Mouse (Mus musculus): ENCODE data around the gene Cript. TPM values are rescaled to one million over a fixed set of nuclear protein-coding genes. Genes with fewer than 3 reads are reported as not detected.

Cript gene
- polyA plus RNA-seq, 1 experiment from 2014 or later: 64.4 TPM

DNA sequence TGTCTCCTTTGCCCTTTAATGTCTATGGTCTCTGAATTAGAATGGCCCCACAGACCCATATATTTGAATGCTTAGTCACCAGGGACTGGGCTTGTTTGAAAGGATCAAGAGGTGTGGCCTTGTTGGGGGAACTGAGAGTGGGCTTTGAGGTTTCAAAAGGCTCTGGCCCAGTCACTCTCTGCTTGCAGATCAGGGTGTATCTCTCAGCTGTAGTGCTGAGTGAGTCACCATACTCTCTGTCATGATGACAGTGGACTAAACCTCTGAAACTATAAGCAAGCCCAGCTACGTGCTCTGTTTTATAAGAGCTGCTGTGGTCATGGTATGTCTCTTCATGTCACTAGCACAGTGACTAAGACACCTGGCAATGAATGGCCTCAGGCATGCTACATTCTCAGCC is 27.1 kb downstream of the Cript start:
- 76% methylated on average over 1 of the region's 1 CpGs for WGBS (ENCODE audit: insufficient replicate concordance)

DNA sequence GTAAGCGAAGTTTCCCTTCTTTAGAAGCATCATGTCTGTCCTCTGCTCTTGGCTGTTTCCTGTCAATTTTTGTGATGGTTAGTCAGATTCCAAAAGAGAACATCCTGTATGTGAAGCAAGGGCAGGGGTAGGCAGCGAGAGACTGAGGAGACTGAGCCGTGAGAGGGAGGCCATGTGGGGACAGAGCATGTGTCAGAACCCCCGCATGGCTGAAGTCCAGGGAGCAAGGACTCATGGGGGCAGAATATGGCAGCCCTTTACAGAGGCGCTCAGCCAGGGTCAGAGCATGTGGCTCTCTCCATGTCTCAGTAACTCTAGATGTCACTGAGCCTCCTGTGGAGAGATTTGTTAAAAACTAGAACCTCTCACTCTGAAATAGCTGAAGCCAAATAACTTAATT is 28.6 kb downstream of the Cript start:
- Histone ChIP-seq H3K9me3 (ENCODE audit: low read length) (no peaks in the 10 kb centered on the region), H3K36me3 (replicated peaks; ENCODE audit: insufficient read depth, low read length) (no peaks in the 10 kb centered on the region), H3K4me3 (ENCODE audit: low read depth, low read length) (no peak overlapping the region), H3K4me2 (ENCODE audit: low read depth, low read length) (no peak overlapping the region), H3K9ac (replicated peaks) (no peak overlapping the region), H3K27me3 (ENCODE audit: insufficient read depth, low read length) (no peaks in the 10 kb centered on the region), H3K27ac (ENCODE audit: low read depth) (no peak overlapping the region), H3K4me1 (ENCODE audit: insufficient read depth) (no peaks in the 10 kb centered on the region)
- TF ChIP-seq EP300 (IDR thresholded peaks at IDR 0.05; ENCODE audit: low read depth) (no peak), CTCF (IDR thresholded peaks at IDR 0.05; ENCODE audit: low read depth) (no peak)
- WGBS (ENCODE audit: insufficient replicate concordance): 70% methylated on average over 5 of the region's 5 CpGs
- DNase-seq (no peak), ATAC-seq (no peak)

More for the DNA sequence above, 27.1 kb downstream of the Cript start:
- Histone ChIP-seq H3K27me3 (ENCODE audit: insufficient read depth, low read length) (no peaks in the 10 kb centered on the region), H3K27ac (ENCODE audit: low read depth) (no peak overlapping the region), H3K9me3 (ENCODE audit: low read length) (no peaks in the 10 kb centered on the region), H3K4me1 (ENCODE audit: insufficient read depth) (no peaks in the 10 kb centered on the region), H3K9ac (replicated peaks) (no peak overlapping the region), H3K4me2 (ENCODE audit: low read depth, low read length) (no peak overlapping the region), H3K4me3 (ENCODE audit: low read depth, low read length) (no peak overlapping the region), H3K36me3 (replicated peaks; ENCODE audit: insufficient read depth, low read length) (no peaks in the 10 kb centered on the region)
- no peak for TF ChIP-seq CTCF (IDR thresholded peaks at IDR 0.05; ENCODE audit: low read depth)
- no peak for TF ChIP-seq EP300 (IDR thresholded peaks at IDR 0.05; ENCODE audit: low read depth)
- DNase-seq (no peak), ATAC-seq (no peak)

DNA sequence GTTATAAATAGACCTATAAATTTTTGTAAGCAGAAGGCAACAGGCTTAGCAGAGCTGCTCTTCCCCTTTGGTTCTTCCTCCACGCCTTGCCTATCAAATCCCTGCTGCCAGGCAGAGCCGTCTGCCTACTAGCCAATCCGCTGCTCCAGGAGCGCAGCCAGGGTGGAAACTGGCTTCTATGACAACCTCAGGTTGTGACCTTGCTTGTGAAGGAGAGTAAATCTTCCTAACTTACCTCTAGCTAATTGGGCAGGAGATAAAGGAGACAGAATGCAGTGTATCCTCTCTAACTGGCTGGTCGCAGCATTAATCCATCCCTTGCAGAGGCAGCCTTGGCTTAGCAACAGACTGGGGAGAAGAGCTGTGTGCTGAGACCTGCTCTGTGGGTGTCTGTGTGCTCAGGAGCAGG is 29.7 kb downstream of the Cript start:
- Histone ChIP-seq H3K9ac (replicated peaks) (no peak overlapping the region), H3K9me3 (ENCODE audit: low read length) (no peaks in the 10 kb centered on the region), H3K4me2 (ENCODE audit: low read depth, low read length) (0 out of 2 replicates have a peak overlapping the region, but pooled peaks have one; percentile 6), H3K36me3 (replicated peaks; ENCODE audit: insufficient read depth, low read length) (no peaks in the 10 kb centered on the region), H3K4me1 (ENCODE audit: insufficient read depth) (no peaks in the 10 kb centered on the region), H3K4me3 (ENCODE audit: low read depth, low read length) (no peak overlapping the region), H3K27me3 (ENCODE audit: insufficient read depth, low read length) (no peaks in the 10 kb centered on the region), H3K27ac (ENCODE audit: low read depth) (no peak overlapping the region)
- 27% methylated on average over 5 of the region's 5 CpGs for WGBS (ENCODE audit: insufficient replicate concordance)
- DNase-seq (no peak), ATAC-seq (no peak)
- TF ChIP-seq EP300 (IDR thresholded peaks at IDR 0.05; ENCODE audit: low read depth) (no peak), CTCF (IDR thresholded peaks at IDR 0.05; ENCODE audit: low read depth) (no peak)

DNA sequence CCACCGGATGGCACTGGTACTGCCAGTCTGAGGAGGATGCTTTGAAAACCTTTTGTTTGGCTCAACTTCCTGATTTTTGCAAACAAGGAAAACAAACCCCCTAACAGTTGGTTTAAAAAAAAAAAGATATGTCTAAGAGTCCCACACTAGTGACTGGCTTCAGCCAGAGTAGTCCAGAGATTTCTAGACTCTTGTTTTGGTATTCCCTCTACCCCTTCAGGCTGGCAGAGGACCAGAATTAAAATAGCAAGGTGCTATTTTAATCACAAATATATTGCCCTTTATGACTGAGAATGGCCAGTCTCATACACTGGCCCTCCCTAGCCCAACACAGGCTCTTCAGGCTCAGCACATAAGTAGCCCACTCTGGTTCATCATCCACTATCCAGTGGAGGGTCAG is 30.3 kb downstream of the Cript start:
- Histone ChIP-seq H3K4me3 (ENCODE audit: low read depth, low read length) (no peak overlapping the region), H3K4me2 (ENCODE audit: low read depth, low read length) (no peak overlapping the region), H3K4me1 (ENCODE audit: insufficient read depth) (no peaks in the 10 kb centered on the region), H3K36me3 (replicated peaks; ENCODE audit: insufficient read depth, low read length) (no peaks in the 10 kb centered on the region), H3K9me3 (ENCODE audit: low read length) (no peaks in the 10 kb centered on the region), H3K27me3 (ENCODE audit: insufficient read depth, low read length) (no peaks in the 10 kb centered on the region), H3K27ac (ENCODE audit: low read depth) (no peak overlapping the region), H3K9ac (replicated peaks) (no peak overlapping the region)
- no peak for TF ChIP-seq CTCF (IDR thresholded peaks at IDR 0.05; ENCODE audit: low read depth)
- no peak for TF ChIP-seq EP300 (IDR thresholded peaks at IDR 0.05; ENCODE audit: low read depth)
- no peak for ATAC-seq
- 28% methylated on average over 1 of the region's 1 CpGs for WGBS (ENCODE audit: insufficient replicate concordance)
- DNase-seq: no peak

DNA sequence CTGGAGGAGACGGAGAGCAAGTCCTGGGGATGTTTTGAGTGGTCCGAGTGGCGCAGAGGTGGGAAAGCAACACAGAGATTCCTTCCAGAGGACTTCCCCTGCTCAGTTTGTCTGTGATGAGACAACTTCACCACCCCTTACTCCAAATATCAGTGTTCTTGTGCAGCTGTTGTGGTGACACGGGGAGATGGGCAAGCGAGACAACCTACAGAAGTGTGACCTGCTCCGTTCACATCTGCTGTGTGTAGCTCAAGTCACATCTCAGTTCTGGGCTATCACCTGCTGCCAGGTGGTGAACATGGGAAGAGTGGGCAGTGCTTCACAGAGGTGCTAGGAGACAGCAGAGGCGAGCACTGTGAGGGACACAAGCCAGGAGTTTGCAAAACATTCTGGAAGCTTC is 31.4 kb downstream of the Cript start:
- Histone ChIP-seq H3K4me2 (ENCODE audit: low read depth, low read length) (no peak overlapping the region), H3K36me3 (replicated peaks; ENCODE audit: insufficient read depth, low read length) (no peaks in the 10 kb centered on the region), H3K9ac (replicated peaks) (no peak overlapping the region), H3K9me3 (ENCODE audit: low read length) (no peaks in the 10 kb centered on the region), H3K4me1 (ENCODE audit: insufficient read depth) (no peaks in the 10 kb centered on the region), H3K27me3 (ENCODE audit: insufficient read depth, low read length) (no peaks in the 10 kb centered on the region), H3K27ac (ENCODE audit: low read depth) (no peak overlapping the region), H3K4me3 (ENCODE audit: low read depth, low read length) (no peak overlapping the region)
- no peak for ATAC-seq
- 84% methylated on average over 7 of the region's 7 CpGs for WGBS (ENCODE audit: insufficient replicate concordance)
- DNase-seq: no peak
- TF ChIP-seq CTCF (IDR thresholded peaks at IDR 0.05; ENCODE audit: low read depth): no peak
- no peak for TF ChIP-seq EP300 (IDR thresholded peaks at IDR 0.05; ENCODE audit: low read depth)

DNA sequence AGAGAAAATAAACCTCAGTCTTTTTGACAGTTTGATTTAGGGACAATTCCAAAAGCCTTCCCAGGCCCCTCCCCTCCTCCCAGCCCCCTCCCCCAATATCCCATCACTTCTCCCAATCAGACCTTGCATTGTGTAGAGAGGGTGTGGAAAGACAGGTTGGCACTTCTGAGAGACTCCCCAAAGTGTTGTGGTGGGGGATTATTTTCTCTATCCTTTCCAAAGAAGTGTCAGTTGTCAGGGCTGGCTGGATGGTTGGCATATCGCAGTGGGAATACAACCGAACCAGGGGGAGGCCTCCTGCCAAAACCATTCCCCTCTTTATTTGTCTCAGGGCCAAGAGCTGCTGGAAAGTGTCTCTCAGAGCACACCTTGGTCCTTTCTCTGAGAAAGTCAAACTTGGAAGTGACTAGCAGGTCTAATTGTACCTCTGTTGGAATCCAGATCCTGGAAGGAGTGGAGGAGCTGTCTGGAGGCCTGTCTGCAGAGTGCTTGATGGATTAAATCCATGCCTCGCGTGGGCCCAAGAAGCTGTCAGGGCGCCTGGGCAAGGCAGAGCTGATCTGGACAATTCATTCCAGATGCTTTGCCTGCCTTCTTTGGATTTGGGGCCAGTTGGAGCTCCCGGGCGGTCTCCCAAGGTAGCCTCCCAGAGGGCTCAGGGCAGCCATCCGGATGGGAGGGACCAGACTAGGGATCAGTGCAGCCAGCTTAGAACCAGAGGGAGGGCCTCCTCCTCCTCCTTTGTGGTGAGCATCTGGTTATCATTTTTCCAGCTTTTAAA is 32.3 kb downstream of the Cript start:
- no peaks in the 10 kb centered on the region for H3K4me1 ChIP-seq (ENCODE audit: insufficient read depth)
- TF ChIP-seq CTCF (IDR thresholded peaks at IDR 0.05; ENCODE audit: low read depth) (no peak), EP300 (IDR thresholded peaks at IDR 0.05; ENCODE audit: low read depth) (no peak)
- ATAC-seq: no peak
- no peaks in the 10 kb centered on the region for H3K9me3 ChIP-seq (ENCODE audit: low read length)
- 76% methylated on average over 8 of the region's 8 CpGs for WGBS (ENCODE audit: insufficient replicate concordance)
- H3K4me2 ChIP-seq (ENCODE audit: low read depth, low read length): no peak overlapping the region
- no peak overlapping the region for H3K9ac ChIP-seq (replicated peaks)
- H3K36me3 ChIP-seq (replicated peaks; ENCODE audit: insufficient read depth, low read length): no peaks in the 10 kb centered on the region
- H3K27ac ChIP-seq (ENCODE audit: low read depth): no peak overlapping the region
- no peak for DNase-seq
- H3K27me3 ChIP-seq (ENCODE audit: insufficient read depth, low read length): no peaks in the 10 kb centered on the region
- no peak overlapping the region for H3K4me3 ChIP-seq (ENCODE audit: low read depth, low read length)

All from liver, postnatal 0 days (tissue).